Comparison of ENCODE assay signal across 14 mouse cellular contexts in genomic region chr14:22201667-22202066, GRCm38 (mm10).
"Had no signal": no experiment of that assay in that cellular context is flagged by ENCODE, and none has a peak within 500 bp of the region (broad histone marks: within the 10 kb centered on the region; RNA-seq: fewer than 3 reads in every experiment).

No protein-coding gene starts in this region.

- H3K27ac ChIP-seq: midbrain, embryonic 12.5 days; neural tube, embryonic 12.5 days; stomach, embryonic 15.5 days; stomach, postnatal 0 days had no signal

- ATAC-seq: midbrain, embryonic 16.5 days had no signal

- H3K9me3 ChIP-seq: midbrain, embryonic 12.5 days; neural tube, embryonic 12.5 days; stomach, embryonic 15.5 days had no signal

- H3K27me3 ChIP-seq: neural tube, embryonic 12.5 days; stomach, embryonic 15.5 days had no signal

- H3K4me1 ChIP-seq: neural tube, embryonic 12.5 days; stomach, embryonic 15.5 days had no signal

- H3K36me3 ChIP-seq: midbrain, embryonic 12.5 days; neural tube, embryonic 12.5 days; stomach, embryonic 15.5 days had no signal

- DNase-seq: lung, adult 18-20 months; lung, embryonic 14.5 days; lung, postnatal 10 days; lung, postnatal 4 days; midbrain, embryonic 14.5 days; right cerebral cortex, postnatal 14 days; thymus, adult 2 months; thymus, postnatal 25 days; thymus, postnatal 4 days had no signal

- H3K4me2 ChIP-seq: lung, embryonic 14.5 days; midbrain, embryonic 12.5 days; neural tube, embryonic 12.5 days; stomach, embryonic 15.5 days had no signal

- H3K9ac ChIP-seq: lung, embryonic 14.5 days; midbrain, embryonic 12.5 days; neural tube, embryonic 12.5 days; stomach, embryonic 15.5 days had no signal

- H3K4me3 ChIP-seq: midbrain, embryonic 12.5 days; neural tube, embryonic 12.5 days; stomach, embryonic 15.5 days had no signal
